Mouse (Mus musculus) bone marrow, adult 2 months (tissue): Measurements from ENCODE around the gene Rab6a.

Source experiments
- CTCF ChIP-seq: fragments of 200-500 bp; IDR thresholded peaks from 2 replicates; pipeline ENCODE4 v1.5.1; 2011; ENCODE audit warnings: low read length, control low read depth; ENCODE audit not compliant: control insufficient read depth, insufficient read depth
- POLR2A ChIP-seq: fragments of 200-500 bp; IDR thresholded peaks from 2 replicates; pipeline ENCODE4 v1.6.1; 2011; ENCODE audit warnings: low read depth, mild to moderate bottlenecking, control low read depth, low read length, borderline replicate concordance; ENCODE audit not compliant: control insufficient read depth

DNA sequence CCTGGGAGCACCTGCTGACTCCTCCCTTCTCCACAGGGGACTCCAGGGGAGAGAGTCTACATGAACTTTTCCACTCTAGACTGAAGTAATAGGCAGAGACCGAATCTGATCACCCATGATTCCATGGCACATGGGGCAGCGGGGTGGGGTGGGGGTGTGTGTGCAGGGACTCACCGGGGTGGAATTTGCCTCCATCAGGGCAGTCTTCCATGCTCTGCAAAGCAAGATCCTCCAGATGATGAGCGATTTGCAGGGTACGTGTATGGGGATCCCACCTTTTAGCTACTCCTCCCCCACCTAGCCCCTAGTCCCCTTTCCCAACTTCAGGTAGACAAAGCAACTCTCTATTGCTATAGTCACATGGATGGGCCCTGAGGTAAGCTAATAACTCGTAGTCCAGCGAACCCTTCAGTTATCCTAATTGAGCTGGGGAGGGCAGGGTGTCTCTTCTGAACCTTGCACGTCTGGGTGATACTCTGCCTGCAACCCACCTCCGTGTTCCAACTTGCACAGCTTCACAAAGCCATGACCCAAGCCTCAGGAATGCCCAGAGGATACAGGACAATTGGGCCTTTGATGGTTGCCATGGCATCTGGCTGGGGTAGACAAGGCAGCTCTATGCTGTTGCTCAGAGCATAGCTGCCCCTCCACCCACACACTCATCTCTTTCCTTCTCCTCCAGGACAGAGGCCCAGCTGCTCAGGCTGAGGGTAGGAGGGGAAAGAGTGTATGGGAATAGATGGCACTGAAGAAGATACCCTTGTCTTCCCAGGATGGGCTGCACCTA lies 46.5 kb downstream of the Rab6a start:
- TF ChIP-seq POLR2A (no peak), CTCF (no peak)
